Mouse (Mus musculus) lung, postnatal 0 days (tissue): ENCODE measurements around the gene Atg10. TPM values are rescaled to one million over a fixed set of nuclear protein-coding genes. Genes with fewer than 3 reads are reported as not detected.

ENCODE experiments used
- ATAC-seq: fragments of 200-750 bp; cut with Nextera tagmentation; 2 replicates; pipeline ENCODE4 v1.8.0; 2017; ENCODE audit warnings: moderate library complexity
- DNase-seq: peaks from one replicate; pipeline ENCODE4 v3.0.0-alpha.2; 2016; ENCODE audit warnings: low spot score
- H3K27ac ChIP-seq: fragments of 300-500 bp; sonication (generic); 2 replicates; pipeline ENCODE4 v1.5.1; 2014; ENCODE audit warnings: antibody characterized with exemption, mild to moderate bottlenecking, low read length, mixed read lengths
- H3K27me3 ChIP-seq: fragments of 300-500 bp; sonication (generic); replicated peaks from 2 replicates; pipeline ENCODE4 v1.6.1; 2014; ENCODE audit warnings: low read length, mixed read lengths; ENCODE audit not compliant: insufficient read depth
- H3K36me3 ChIP-seq: fragments of 300-500 bp; sonication (generic); 2 replicates; pipeline ENCODE4 v1.6.1; 2014; ENCODE audit warnings: low read length, mixed read lengths; ENCODE audit not compliant: insufficient read depth
- H3K4me1 ChIP-seq: fragments of 300-500 bp; sonication (generic); 2 replicates; pipeline ENCODE4 v1.6.1; 2014; ENCODE audit warnings: antibody characterized with exemption, low read depth, low read length, mixed read lengths; ENCODE audit not compliant: insufficient read depth
- H3K4me2 ChIP-seq: fragments of 300-500 bp; sonication (generic); replicated peaks from 2 replicates; pipeline ENCODE4 v1.6.1; 2014; ENCODE audit warnings: low read depth, mild to moderate bottlenecking, low read length, moderate library complexity, mixed read lengths
- H3K4me3 ChIP-seq: fragments of 300-500 bp; sonication (generic); 2 replicates; pipeline ENCODE4 v1.5.1; 2014; ENCODE audit warnings: low read depth, low read length
- H3K9ac ChIP-seq: fragments of 300-500 bp; sonication (generic); replicated peaks from 2 replicates; pipeline ENCODE4 v1.6.1; 2014; ENCODE audit warnings: low read depth, mild to moderate bottlenecking
- H3K9me3 ChIP-seq: fragments of 300-500 bp; sonication (generic); 2 replicates; pipeline ENCODE4 v1.6.1; 2016; ENCODE audit warnings: low read length, mixed read lengths
- CTCF ChIP-seq: IDR thresholded peaks from 2 replicates; pipeline ENCODE4 v1.5.1; 2016; ENCODE audit warnings: antibody characterized with exemption, mild to moderate bottlenecking
- EP300 ChIP-seq: IDR thresholded peaks from 2 replicates; pipeline ENCODE4 v1.6.1; 2016; ENCODE audit warnings: antibody characterized with exemption, mild to moderate bottlenecking, control low read depth
- WGBS: fragments of 180-500 bp; shearing (Covaris S2); extraction: QIAGEN DNeasy Blood & Tissue Kit; methylation state at CpG from one replicate; pipeline ENCODE4 v1.1.7; 2014; 5-methylcytosine and 5-hydroxymethylcytosine counted together
- polyA plus RNA-seq: library from polyadenylated mRNA; unstranded; fragments of >200 nt; fragmentation: Nextera tagmentation; extraction: Ambion mirVana; gene quantifications from 2 replicates; pipeline ENCODE4 v1.2.1, GENCODE M21; 2015

The Atg10 gene
- polyA plus RNA-seq, 1 experiment from 2014 or later: 14.7 TPM

DNA sequence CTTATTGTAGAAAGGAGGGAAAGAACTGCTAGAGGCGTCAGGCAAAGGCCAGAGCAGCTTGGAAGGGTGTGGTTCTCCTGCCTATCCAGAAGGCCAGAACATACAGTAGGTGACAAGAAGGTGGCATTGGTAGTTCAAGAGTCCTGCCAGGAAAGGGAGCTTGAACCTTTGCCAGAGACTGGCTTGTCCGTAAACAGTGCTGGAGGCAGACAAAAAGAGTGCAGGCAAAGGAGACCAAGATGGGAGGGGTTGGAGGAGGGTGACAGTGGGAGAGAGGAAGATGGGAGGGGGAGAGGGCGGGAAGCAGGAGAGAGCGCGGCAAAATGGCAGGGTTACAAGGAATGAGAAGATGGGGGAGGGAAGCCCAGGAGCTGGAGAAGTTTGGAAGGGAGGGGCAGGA, 61.3 kb downstream of the Atg10 start:
- H3K36me3 ChIP-seq: no peaks in the 10 kb centered on the region
- H3K9ac ChIP-seq: no peak overlapping the region
- ATAC-seq (no peak), DNase-seq (peak; percentile 17)
- H3K27ac ChIP-seq: no peak overlapping the region
- H3K4me3 ChIP-seq: no peak overlapping the region
- H3K27me3 ChIP-seq: no peaks in the 10 kb centered on the region
- no peak for TF ChIP-seq EP300
- no peak for TF ChIP-seq CTCF
- H3K4me2 ChIP-seq: no peak overlapping the region
- peaks cover 15% of the 10 kb centered on the region for H3K4me1 ChIP-seq
- 28% methylated on average over 5 of the region's 5 CpGs for WGBS
- H3K9me3 ChIP-seq: no peaks in the 10 kb centered on the region

DNA sequence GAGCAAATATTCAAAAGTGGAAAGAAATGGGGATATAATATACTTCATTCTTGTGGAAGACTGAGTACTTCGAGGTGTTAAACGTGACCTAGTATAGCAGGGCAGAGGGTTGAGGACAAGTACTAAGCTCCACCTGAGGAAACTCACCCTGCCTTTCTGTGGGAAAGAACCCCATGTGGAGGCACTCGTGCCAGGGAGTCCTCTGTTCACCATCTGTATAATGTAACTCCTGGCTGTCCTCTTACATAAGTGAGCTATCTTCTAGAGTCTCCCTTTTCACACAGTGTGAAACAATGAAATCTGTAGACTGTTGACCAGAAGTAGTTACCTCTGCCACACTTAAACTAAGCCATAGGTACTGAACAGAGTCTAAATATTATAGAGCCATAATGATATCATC, 63.2 kb downstream of the Atg10 start:
- no peaks in the 10 kb centered on the region for H3K9me3 ChIP-seq
- TF ChIP-seq EP300 (no peak), CTCF (no peak)
- ATAC-seq: no peak
- H3K4me1 ChIP-seq: peaks cover 12% of the 10 kb centered on the region; the same call in 1 of the 2 replicates
- no peaks in the 10 kb centered on the region for H3K36me3 ChIP-seq
- no peak for DNase-seq
- no peaks in the 10 kb centered on the region for H3K27me3 ChIP-seq
- no peak overlapping the region for H3K4me3 ChIP-seq
- no peak overlapping the region for H3K9ac ChIP-seq
- 85% methylated on average over 3 of the region's 3 CpGs for WGBS
- H3K27ac ChIP-seq: no peak overlapping the region
- no peak overlapping the region for H3K4me2 ChIP-seq

DNA sequence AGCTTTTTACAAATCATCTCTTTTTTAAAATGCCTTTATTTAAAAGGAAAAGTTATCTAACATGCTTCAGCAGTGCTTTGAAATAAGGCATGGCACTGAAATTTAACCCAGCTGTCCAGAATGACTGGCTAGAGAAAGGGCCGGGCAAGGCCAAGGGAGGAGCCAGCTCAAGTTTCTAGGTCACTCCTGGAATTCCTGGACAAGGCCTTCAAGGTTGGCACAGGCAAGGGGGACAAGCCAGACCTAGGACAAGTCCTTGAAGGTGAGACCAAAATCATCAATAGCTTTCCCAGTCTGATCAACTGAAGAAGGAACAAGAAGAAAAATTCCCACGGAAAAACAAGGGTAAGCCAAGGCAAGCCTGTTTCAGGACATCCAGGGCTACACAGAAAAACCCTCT, 63.9 kb downstream of the Atg10 start:
- Histone ChIP-seq H3K9ac (no peak overlapping the region), H3K27ac (no peak overlapping the region), H3K9me3 (no peaks in the 10 kb centered on the region), H3K4me2 (no peak overlapping the region), H3K27me3 (no peaks in the 10 kb centered on the region), H3K4me3 (no peak overlapping the region), H3K36me3 (no peaks in the 10 kb centered on the region), H3K4me1 (peaks cover 10% of the 10 kb centered on the region; the same call in 1 of the 2 replicates)
- ATAC-seq: no peak
- DNase-seq: no peak
- TF ChIP-seq CTCF (no peak), EP300 (no peak)
- 68% methylated on average over 2 of the region's 2 CpGs for WGBS

DNA sequence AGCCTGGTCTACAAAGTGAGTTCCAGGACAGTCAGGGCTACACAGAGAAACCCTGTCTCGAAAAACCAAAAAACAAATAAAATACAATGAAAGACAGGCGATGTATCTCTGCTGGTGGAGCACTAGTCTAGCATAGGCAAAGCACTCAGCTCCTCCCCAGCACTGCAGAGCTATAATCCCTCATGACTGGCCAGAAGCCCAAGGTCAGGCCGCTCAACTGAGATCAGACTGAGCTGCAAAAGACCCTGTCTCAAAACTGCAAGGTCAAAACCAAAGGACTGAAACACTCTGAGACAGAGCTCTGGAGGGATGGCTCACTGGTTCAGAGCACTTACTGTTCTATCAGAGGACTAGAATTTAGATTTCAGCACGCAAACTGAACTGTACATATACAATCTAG, 65.8 kb downstream of the Atg10 start:
- H3K9me3 ChIP-seq: no peaks in the 10 kb centered on the region
- H3K4me2 ChIP-seq: no peak overlapping the region
- H3K27me3 ChIP-seq: no peaks in the 10 kb centered on the region
- H3K4me3 ChIP-seq: no peak overlapping the region
- H3K4me1 ChIP-seq: peaks cover 3% of the 10 kb centered on the region; the same call in 1 of the 2 replicates
- TF ChIP-seq EP300 (no peak), CTCF (no peak)
- no peak overlapping the region for H3K27ac ChIP-seq
- H3K9ac ChIP-seq: no peak overlapping the region
- no peak for DNase-seq
- 87% methylated on average over 4 of the region's 4 CpGs for WGBS
- H3K36me3 ChIP-seq: no peaks in the 10 kb centered on the region
- no peak for ATAC-seq

DNA sequence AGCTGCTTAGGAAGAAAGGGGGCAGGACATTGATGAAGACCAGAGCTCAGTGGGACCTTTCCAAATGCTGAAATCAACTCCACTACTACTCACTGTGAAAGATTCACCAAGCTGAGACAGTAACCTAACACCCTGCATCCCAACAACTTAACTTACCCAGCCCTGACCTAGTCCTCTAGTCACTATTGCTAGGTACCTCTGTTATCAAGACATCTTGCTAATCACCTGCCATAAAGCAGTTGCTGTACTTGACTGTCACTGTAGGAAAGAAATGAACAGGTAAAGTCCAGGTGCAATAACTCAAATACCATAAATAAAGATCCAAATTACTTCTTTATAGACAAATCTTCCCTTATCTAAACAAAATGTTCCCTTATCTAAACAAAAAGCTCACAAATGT, 66.3 kb downstream of the Atg10 start:
- H3K9me3 ChIP-seq: no peaks in the 10 kb centered on the region
- peaks cover 2% of the 10 kb centered on the region; the same call in 1 of the 2 replicates for H3K4me1 ChIP-seq
- no peak overlapping the region for H3K4me3 ChIP-seq
- H3K4me2 ChIP-seq: no peak overlapping the region
- no peak overlapping the region for H3K9ac ChIP-seq
- H3K36me3 ChIP-seq: no peaks in the 10 kb centered on the region
- TF ChIP-seq CTCF: no peak
- no peak for TF ChIP-seq EP300
- ATAC-seq (no peak), DNase-seq (no peak)
- no peaks in the 10 kb centered on the region for H3K27me3 ChIP-seq
- no peak overlapping the region for H3K27ac ChIP-seq

DNA sequence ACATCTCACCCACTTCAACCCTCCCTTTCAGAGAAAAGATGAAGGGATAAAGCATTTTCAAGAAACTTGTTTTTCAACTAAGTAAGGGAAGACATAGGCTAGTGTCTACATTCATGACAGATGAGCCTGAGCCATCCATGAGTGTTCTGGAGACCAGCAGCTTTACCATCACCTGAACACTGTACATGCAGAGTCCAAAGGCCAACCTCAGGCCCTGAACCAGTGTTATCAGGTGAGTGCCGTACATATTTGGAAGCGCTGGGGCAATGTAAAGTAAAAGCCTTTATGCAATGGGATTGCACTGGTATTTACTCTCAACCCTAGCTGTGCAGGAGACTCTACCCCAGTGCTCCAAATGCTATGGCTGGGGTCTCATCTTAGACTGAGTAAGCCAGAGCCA, 66.8 kb downstream of the Atg10 start:
- H3K36me3 ChIP-seq: no peaks in the 10 kb centered on the region
- DNase-seq: no peak
- H3K4me1 ChIP-seq: no peaks in the 10 kb centered on the region
- H3K4me3 ChIP-seq: no peak overlapping the region
- WGBS: 93% methylated on average over 2 of the region's 2 CpGs
- H3K4me2 ChIP-seq: no peak overlapping the region
- ATAC-seq: no peak
- H3K27me3 ChIP-seq: no peaks in the 10 kb centered on the region
- TF ChIP-seq EP300: no peak
- no peak for TF ChIP-seq CTCF
- H3K27ac ChIP-seq: no peak overlapping the region
- no peaks in the 10 kb centered on the region for H3K9me3 ChIP-seq
- H3K9ac ChIP-seq: no peak overlapping the region

DNA sequence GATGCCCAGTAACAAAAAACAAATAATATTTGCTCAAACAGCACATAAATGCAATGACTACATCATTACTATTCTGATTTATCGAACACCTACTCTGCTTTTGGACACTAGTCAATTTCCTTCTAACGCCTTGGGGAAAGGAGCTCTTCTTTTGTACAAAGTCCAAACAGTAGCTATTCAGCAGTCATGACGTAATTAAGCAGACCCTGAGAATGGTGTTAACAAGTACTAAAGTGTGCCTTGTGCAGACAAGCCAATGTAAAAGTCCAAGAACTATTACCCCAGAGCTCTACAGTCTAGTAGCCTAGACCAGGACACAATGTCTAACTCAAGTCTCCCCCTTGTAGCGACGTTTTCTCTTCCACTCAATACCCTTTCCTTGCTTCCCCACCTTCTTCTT, 67.5 kb downstream of the Atg10 start:
- Histone ChIP-seq H3K4me3 (no peak overlapping the region), H3K36me3 (no peaks in the 10 kb centered on the region), H3K9ac (no peak overlapping the region), H3K27me3 (no peaks in the 10 kb centered on the region), H3K9me3 (no peaks in the 10 kb centered on the region), H3K4me1 (no peaks in the 10 kb centered on the region), H3K27ac (no peak overlapping the region), H3K4me2 (no peak overlapping the region)
- ATAC-seq: no peak
- no peak for DNase-seq
- TF ChIP-seq CTCF: no peak
- no peak for TF ChIP-seq EP300
- WGBS: 85% methylated on average over 5 of the region's 5 CpGs
